Mouse (Mus musculus) MEL (cell line): ENCODE measurements at regions not wholly inside any gene's neighbourhood (a gene's known extent, or its start where the extent isn't known, plus 50 kb on each side); places are given as distances from the start of the nearest gene placed in this dataset.

ENCODE experiments used
- DNase-seq: peaks from one replicate; pipeline ENCODE4 v3.0.0; 2011; ENCODE audit warnings: low read depth, low spot score
- H3K27ac ChIP-seq: 2 replicates; pipeline ENCODE4 v1.5.1; 2012; ENCODE audit warnings: low read depth, mild to moderate bottlenecking, control low read depth, low read length, moderate library complexity; ENCODE audit not compliant: control insufficient read depth
- H3K27me3 ChIP-seq, 2 experiments: fragments of 150-350 bp in 1 of 2; sonication (generic) in 1 of 2; 2 replicates each; pipeline ENCODE4 v1.6.1; 2012; ENCODE audit warnings: low read length in 2 of 2, mild to moderate bottlenecking in 2 of 2, improper control_type of control experiment in 1 of 2, moderate library complexity in 1 of 2; ENCODE audit not compliant: insufficient read depth in 2 of 2, control insufficient read depth in 1 of 2
- H3K36me3 ChIP-seq, 2 experiments: 2 replicates each; pipeline ENCODE4 v1.6.1; 2012 to 2014; ENCODE audit warnings: low read length in 2 of 2, improper control_type of control experiment in 1 of 2, inconsistent platforms in 1 of 2, mild to moderate bottlenecking in 1 of 2; ENCODE audit not compliant: insufficient read depth in 2 of 2, control insufficient read depth in 1 of 2
- H3K4me1 ChIP-seq, 2 experiments: fragments of 150-350 bp in 1 of 2; sonication (generic) in 1 of 2; 2 replicates each; pipeline ENCODE4 v1.6.1; 2012; ENCODE audit warnings: low read length in 2 of 2, improper control_type of control experiment in 1 of 2, mild to moderate bottlenecking in 1 of 2; ENCODE audit not compliant: insufficient read depth in 2 of 2, control insufficient read depth in 1 of 2
- H3K4me3 ChIP-seq, 2 experiments: fragments of 150-350 bp in 1 of 2; sonication (generic) in 1 of 2; 2 replicates each; pipeline ENCODE4 v1.5.1; 2012; ENCODE audit warnings: low read depth in 2 of 2, low read length in 2 of 2, mild to moderate bottlenecking in 2 of 2, moderate library complexity in 2 of 2, control low read depth in 1 of 2, improper control_type of control experiment in 1 of 2; ENCODE audit not compliant: control insufficient read depth in 1 of 2, insufficient read depth in 1 of 2
- H3K79me2 ChIP-seq: 2 replicates; pipeline ENCODE4 v1.6.1; 2012; ENCODE audit warnings: mild to moderate bottlenecking, low read length, moderate library complexity; ENCODE audit not compliant: control insufficient read depth, poor library complexity, insufficient read depth
- H3K9ac ChIP-seq: 2 replicates; pipeline ENCODE4 v1.6.1; 2012; ENCODE audit warnings: low read depth, mild to moderate bottlenecking, control low read depth, low read length, moderate library complexity; ENCODE audit not compliant: control insufficient read depth, poor library complexity, severe bottlenecking
- H3K9me3 ChIP-seq: fragments of 150-350 bp; sonication (generic); replicated peaks from 2 replicates; pipeline ENCODE4 v1.6.1; 2012; ENCODE audit warnings: mild to moderate bottlenecking, low read length, improper control_type of control experiment, moderate library complexity; ENCODE audit not compliant: insufficient read depth
- BHLHE40 ChIP-seq: IDR thresholded peaks from 2 replicates; pipeline ENCODE4 v1.6.1; 2012; ENCODE audit warnings: low read depth, mild to moderate bottlenecking, inconsistent platforms, low read length, improper control_type of control experiment, borderline replicate concordance
- CHD2 ChIP-seq: IDR thresholded peaks from 2 replicates; pipeline ENCODE4 v1.6.1; 2011; ENCODE audit warnings: low read length, improper control_type of control experiment
- CTCF ChIP-seq, 3 experiments: IDR thresholded peaks in 2 of 3; conservative IDR thresholded peaks in 1 of 3; 2 replicates each; pipeline ENCODE4 v1.5.1; 2011 to 2012; ENCODE audit warnings: low read length in 3 of 3, low read depth in 2 of 3, mild to moderate bottlenecking in 2 of 3, improper control_type of control experiment in 1 of 3, inconsistent platforms in 1 of 3, mixed read lengths in 1 of 3, moderate library complexity in 1 of 3; ENCODE audit not compliant: control insufficient read depth in 1 of 3, insufficient read depth in 1 of 3, poor library complexity in 1 of 3, severe bottlenecking in 1 of 3
- EP300 ChIP-seq, 2 experiments: IDR thresholded peaks; 2 replicates each; pipeline ENCODE4 v1.6.1; 2011; ENCODE audit warnings: improper control_type of control experiment in 2 of 2, low read length in 2 of 2, low read depth in 1 of 2, mild to moderate bottlenecking in 1 of 2
- GABPA ChIP-seq: IDR thresholded peaks from 2 replicates; pipeline ENCODE4 v1.6.1; 2012; ENCODE audit warnings: low read depth, mild to moderate bottlenecking, inconsistent platforms, low read length, improper control_type of control experiment, moderate library complexity
- GATA1 ChIP-seq: IDR thresholded peaks from 2 replicates; pipeline ENCODE4 v1.6.1; 2011; ENCODE audit warnings: low read depth, low read length, improper control_type of control experiment
- MAFK ChIP-seq: IDR thresholded peaks from 2 replicates; pipeline ENCODE4 v1.6.1; 2011; ENCODE audit warnings: low read depth, mild to moderate bottlenecking, low read length, improper control_type of control experiment, borderline replicate concordance
- MXI1 ChIP-seq: IDR thresholded peaks from 2 replicates; pipeline ENCODE4 v1.6.1; 2011; ENCODE audit warnings: mild to moderate bottlenecking, low read depth, low read length, improper control_type of control experiment
- MYC ChIP-seq: IDR thresholded peaks from 2 replicates; pipeline ENCODE4 v1.6.1; 2011; ENCODE audit warnings: low read depth, mild to moderate bottlenecking, low read length, improper control_type of control experiment, moderate library complexity
- NELFE ChIP-seq: IDR thresholded peaks from 2 replicates; pipeline ENCODE4 v1.6.1; 2011; ENCODE audit warnings: low read depth, low read length, improper control_type of control experiment
- SIN3A ChIP-seq: IDR thresholded peaks from 2 replicates; pipeline ENCODE4 v1.6.1; 2012; ENCODE audit warnings: low read length, improper control_type of control experiment, inconsistent platforms
- SMC3 ChIP-seq: IDR thresholded peaks from 2 replicates; pipeline ENCODE4 v1.6.1; 2011; ENCODE audit warnings: low read depth, low read length, improper control_type of control experiment
- TAL1 ChIP-seq: IDR thresholded peaks from 2 replicates; pipeline ENCODE4 v1.6.1; 2012; ENCODE audit warnings: mild to moderate bottlenecking, inconsistent platforms, low read length, moderate library complexity, mixed read lengths
- TCF12 ChIP-seq: IDR thresholded peaks from 2 replicates; pipeline ENCODE4 v1.6.1; 2014; ENCODE audit warnings: low read depth, mild to moderate bottlenecking, inconsistent platforms, low read length, improper control_type of control experiment, moderate library complexity
- USF1 ChIP-seq: IDR thresholded peaks from 2 replicates; pipeline ENCODE4 v1.6.1; 2014; ENCODE audit warnings: low read depth, mild to moderate bottlenecking, inconsistent platforms, low read length, improper control_type of control experiment, moderate library complexity

DNA sequence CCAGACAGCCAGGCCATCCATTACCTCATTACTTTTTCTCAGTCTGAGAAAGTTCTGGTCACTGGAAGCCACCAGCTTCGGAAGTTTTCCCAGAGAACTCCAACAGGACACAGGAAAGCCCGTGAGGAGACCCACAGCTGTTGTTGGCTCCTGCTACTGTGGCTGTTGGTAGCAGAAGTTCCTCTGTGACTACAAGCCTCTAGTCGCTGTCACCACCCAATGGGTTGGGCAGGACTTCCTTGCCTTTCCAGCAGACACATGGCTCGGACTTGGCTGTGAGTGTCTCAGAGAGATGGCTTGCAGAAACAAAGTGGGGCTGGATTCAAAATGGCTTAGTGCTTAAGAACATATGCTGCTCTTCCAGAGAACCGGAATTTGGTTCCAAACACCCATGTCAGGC lies 114.8 kb upstream of the Zfp618 start:
- no peaks in the 10 kb centered on the region for H3K9me3 ChIP-seq
- no peak overlapping the region for H3K27ac ChIP-seq
- no peaks in the 10 kb centered on the region for H3K79me2 ChIP-seq
- no peaks in the 10 kb centered on the region for H3K4me1 ChIP-seq
- no peak overlapping the region for H3K9ac ChIP-seq
- no peak overlapping the region for H3K4me3 ChIP-seq
- TF ChIP-seq GABPA, result no peak
- no peak for TF ChIP-seq TAL1
- TF ChIP-seq CTCF (IDR thresholded peaks at IDR 0.05 in 2 of 3, conservative IDR thresholded peaks at IDR 0.05 in 1 of 3; ENCODE audit: control insufficient read depth in 1 of 3, insufficient read depth in 1 of 3, low read depth in 2 of 3, low read length in 3 of 3, poor library complexity in 1 of 3, severe bottlenecking in 1 of 3), result no peak
- TF ChIP-seq BHLHE40, result no peak
- TF ChIP-seq CHD2, result no peak
- TF ChIP-seq MAFK, result no peak
- H3K27me3 ChIP-seq, result no peaks in the 10 kb centered on the region
- no peak for DNase-seq
- H3K36me3 ChIP-seq, result no peaks in the 10 kb centered on the region

DNA sequence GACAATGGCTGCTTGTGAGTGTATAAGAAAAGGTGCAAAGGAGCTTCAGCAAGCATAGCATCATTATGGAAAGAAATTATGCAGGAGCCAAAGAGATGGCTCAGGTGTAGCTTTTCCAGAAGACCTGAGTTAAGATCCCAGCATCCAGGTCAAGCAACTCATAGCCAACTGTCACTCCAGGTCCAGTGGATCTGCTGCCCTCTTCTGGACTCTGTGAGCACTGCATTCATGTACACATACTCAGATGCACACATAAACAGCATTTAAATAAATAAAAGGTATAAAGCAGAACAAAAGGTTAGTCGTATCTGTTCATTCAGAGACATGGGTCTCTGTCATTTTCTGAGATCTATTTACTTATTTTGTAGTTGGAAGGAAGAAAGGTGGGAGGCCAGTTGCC lies 112.0 kb upstream of the Zfp618 start:
- Histone ChIP-seq H3K27me3 (no peaks in the 10 kb centered on the region), H3K79me2 (no peaks in the 10 kb centered on the region), H3K36me3 (no peaks in the 10 kb centered on the region), H3K4me3 (no peak overlapping the region), H3K27ac (no peak overlapping the region), H3K9me3 (no peaks in the 10 kb centered on the region), H3K4me1 (no peaks in the 10 kb centered on the region), H3K9ac (no peak overlapping the region)
- no peak for TF ChIP-seq MXI1
- TF ChIP-seq NELFE, result no peak
- TF ChIP-seq CTCF (IDR thresholded peaks at IDR 0.05 in 2 of 3, conservative IDR thresholded peaks at IDR 0.05 in 1 of 3; ENCODE audit: control insufficient read depth in 1 of 3, insufficient read depth in 1 of 3, low read depth in 2 of 3, low read length in 3 of 3, poor library complexity in 1 of 3, severe bottlenecking in 1 of 3), result peak; percentile 20 to 24 (median 21); a peak in 4 of 6 replicates
- TF ChIP-seq SMC3, result peak; percentile 23; the same call in 1 of the 2 replicates
- TF ChIP-seq MYC, result no peak
- TF ChIP-seq TCF12, result no peak
- DNase-seq, result peak; percentile 4

DNA sequence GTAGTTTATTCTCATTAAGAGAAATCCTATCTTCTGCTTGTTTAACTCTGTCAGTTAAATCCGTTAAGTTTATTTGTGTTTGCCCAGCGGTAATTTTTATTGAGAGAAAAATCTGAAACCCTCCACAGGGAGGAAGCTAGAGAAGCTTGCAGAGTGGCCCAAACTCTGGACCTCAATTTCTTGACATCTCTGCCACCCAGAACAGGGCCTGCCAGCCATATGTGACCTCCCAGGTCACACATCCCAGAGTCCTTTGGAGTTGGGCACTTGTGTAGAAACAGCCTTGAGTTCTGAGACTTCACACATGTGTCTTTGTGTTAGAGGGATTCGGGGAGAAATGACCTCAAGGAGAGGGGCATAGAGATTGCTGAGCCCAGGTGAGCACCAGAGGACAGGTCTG lies 109.0 kb upstream of the Zfp618 start:
- H3K27me3 ChIP-seq, result no peaks in the 10 kb centered on the region
- TF ChIP-seq EP300 (IDR thresholded peaks at IDR 0.05; ENCODE audit: low read depth in 1 of 2, low read length in 2 of 2), result no peak
- no peak for TF ChIP-seq SIN3A
- TF ChIP-seq USF1, result no peak
- no peak for TF ChIP-seq GABPA
- TF ChIP-seq MAFK, result no peak
- no peak for TF ChIP-seq NELFE
- TF ChIP-seq GATA1, result no peak
- no peaks in the 10 kb centered on the region for H3K36me3 ChIP-seq
- no peaks in the 10 kb centered on the region for H3K4me1 ChIP-seq
- H3K79me2 ChIP-seq, result no peaks in the 10 kb centered on the region
- H3K4me3 ChIP-seq, result no peak overlapping the region
- DNase-seq, result no peak
- H3K9me3 ChIP-seq, result no peaks in the 10 kb centered on the region
- no peak overlapping the region for H3K9ac ChIP-seq
- no peak overlapping the region for H3K27ac ChIP-seq
